Mouse (Mus musculus) midbrain, embryonic 16.5 days (tissue): ENCODE data around the gene Slc22a13. TPM values are rescaled to one million over a fixed set of nuclear protein-coding genes. Genes with fewer than 3 reads are reported as not detected.

Source experiments
- ATAC-seq: fragments of 200-750 bp; cut with Nextera tagmentation; 2 replicates; pipeline ENCODE4 v1.8.0; 2017; ENCODE audit warnings: moderate TSS enrichment
- H3K27ac ChIP-seq: fragments of 300-500 bp; sonication (generic); 2 replicates; pipeline ENCODE4 v1.5.1; 2014; ENCODE audit warnings: mild to moderate bottlenecking, low read length, mixed read lengths
- H3K27me3 ChIP-seq: fragments of 300-500 bp; sonication (generic); 2 replicates; pipeline ENCODE4 v1.6.1; 2014; ENCODE audit warnings: low read depth, low read length, mixed read lengths; ENCODE audit not compliant: control insufficient read depth, insufficient read depth
- H3K36me3 ChIP-seq: fragments of 300-500 bp; sonication (generic); 2 replicates; pipeline ENCODE4 v1.6.1; 2014; ENCODE audit warnings: mild to moderate bottlenecking, low read length, moderate library complexity, mixed read lengths; ENCODE audit not compliant: control insufficient read depth, insufficient read depth
- H3K4me1 ChIP-seq: fragments of 300-500 bp; sonication (generic); 2 replicates; pipeline ENCODE4 v1.6.1; 2014; ENCODE audit warnings: mild to moderate bottlenecking, low read length, mixed read lengths; ENCODE audit not compliant: control insufficient read depth, insufficient read depth
- H3K4me2 ChIP-seq: fragments of 300-500 bp; sonication (generic); 2 replicates; pipeline ENCODE4 v1.6.1; 2014; ENCODE audit warnings: mild to moderate bottlenecking, low read length, mixed read lengths
- H3K4me3 ChIP-seq: fragments of 300-500 bp; sonication (generic); 2 replicates; pipeline ENCODE4 v1.5.1; 2014; ENCODE audit warnings: low read depth, mild to moderate bottlenecking, low read length, moderate library complexity, mixed read lengths
- H3K9ac ChIP-seq: fragments of 300-500 bp; sonication (generic); 2 replicates; pipeline ENCODE4 v1.6.1; 2014; ENCODE audit warnings: low read depth, low read length, mixed read lengths
- H3K9me3 ChIP-seq: fragments of 300-500 bp; sonication (generic); replicated peaks from 2 replicates; pipeline ENCODE4 v1.6.1; 2014; ENCODE audit warnings: mild to moderate bottlenecking, low read length, mixed read lengths; ENCODE audit not compliant: control insufficient read depth, poor library complexity, severe bottlenecking
- WGBS: fragments of 180-500 bp; shearing (Covaris S2); extraction: QIAGEN DNeasy Blood & Tissue Kit; methylation state at CpG from one replicate; pipeline ENCODE4 v1.1.7; 2014; 5-methylcytosine and 5-hydroxymethylcytosine counted together
- polyA plus RNA-seq: library from polyadenylated mRNA; unstranded; fragments of >200 nt; fragmentation: Nextera tagmentation; extraction: Ambion mirVana; gene quantifications from 2 replicates; pipeline ENCODE4 v1.2.1, GENCODE M21; 2015

Gene Slc22a13
- polyA plus RNA-seq, 1 experiment from 2014 or later, result not detected

GRCm38 (mm10) chr9:119212996-119213395 lies 4.1 kb upstream of the Slc22a13 start:
- Histone ChIP-seq H3K9me3 (no peaks in the 10 kb centered on the region), H3K27ac (no peak overlapping the region), H3K4me2 (no peak overlapping the region), H3K27me3 (no peaks in the 10 kb centered on the region), H3K4me1 (no peaks in the 10 kb centered on the region), H3K4me3 (no peak overlapping the region), H3K36me3 (0 out of 2 replicates have a peak, but pooled peaks cover under 1% of the 10 kb centered on the region), H3K9ac (no peak overlapping the region)
- ATAC-seq, result no peak
- 77% methylated on average over 8 of the region's 8 CpGs for WGBS

- Histone ChIP-seq H3K36me3 (no peaks in the 10 kb centered on the region), H3K4me2 (no peak overlapping the region), H3K27me3 (no peaks in the 10 kb centered on the region), H3K27ac (no peak overlapping the region), H3K4me3 (no peak overlapping the region), H3K9me3 (peaks cover 2% of the 10 kb centered on the region; the same call in 1 of the 2 replicates), H3K9ac (no peak overlapping the region), H3K4me1 (no peaks in the 10 kb centered on the region)
- 91% methylated on average over 4 of the region's 4 CpGs for WGBS
- ATAC-seq, result no peak
These were observed 1.8 kb downstream of the Slc22a13 start for GRCm38 (mm10) chr9:119207113-119207512.

GRCm38 (mm10) chr9:119206666-119207065 lies 2.2 kb downstream of the Slc22a13 start:
- H3K27ac ChIP-seq, result no peak overlapping the region
- H3K9ac ChIP-seq, result no peak overlapping the region
- no peak overlapping the region for H3K4me3 ChIP-seq
- H3K9me3 ChIP-seq, result peaks cover 2% of the 10 kb centered on the region; the same call in 1 of the 2 replicates
- no peak overlapping the region for H3K4me2 ChIP-seq
- 67% methylated on average over 2 of the region's 2 CpGs for WGBS
- no peaks in the 10 kb centered on the region for H3K27me3 ChIP-seq
- no peaks in the 10 kb centered on the region for H3K4me1 ChIP-seq
- no peaks in the 10 kb centered on the region for H3K36me3 ChIP-seq
- no peak for ATAC-seq

GRCm38 (mm10) chr9:119205756-119206155 lies 3.1 kb downstream of the Slc22a13 start:
- Histone ChIP-seq H3K27ac (no peak overlapping the region), H3K27me3 (no peaks in the 10 kb centered on the region), H3K4me1 (no peaks in the 10 kb centered on the region), H3K4me2 (no peak overlapping the region), H3K36me3 (no peaks in the 10 kb centered on the region), H3K4me3 (no peak overlapping the region), H3K9ac (no peak overlapping the region), H3K9me3 (peaks cover 2% of the 10 kb centered on the region; the same call in 1 of the 2 replicates)
- 93% methylated on average over 5 of the region's 5 CpGs for WGBS
- ATAC-seq, result no peak

- peaks cover 2% of the 10 kb centered on the region; the same call in 1 of the 2 replicates for H3K9me3 ChIP-seq
These were observed 5.3 kb downstream of the Slc22a13 start for GRCm38 (mm10) chr9:119203617-119204016.

DNA sequence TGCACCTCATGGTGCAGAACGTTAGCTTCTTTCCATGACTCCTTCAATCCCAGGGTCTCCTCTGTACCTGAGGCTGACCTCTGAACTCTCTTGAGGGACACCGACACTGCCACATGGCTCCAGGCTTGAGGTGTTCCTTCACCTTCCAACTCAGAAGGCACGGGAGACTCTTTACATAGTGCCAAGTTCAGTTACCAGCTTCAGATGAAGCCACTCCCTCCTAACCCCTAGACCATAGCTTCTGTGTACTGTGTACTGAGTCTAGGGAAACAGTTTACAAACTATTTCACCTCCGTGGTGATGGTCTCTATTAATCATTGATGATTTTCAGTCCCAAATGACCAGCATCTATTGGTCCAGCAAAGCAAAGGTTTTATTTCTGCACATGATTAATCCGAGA lies 7.2 kb downstream of the Slc22a13 start:
- no peak overlapping the region for H3K4me2 ChIP-seq
- peaks cover 2% of the 10 kb centered on the region; the same call in 1 of the 2 replicates for H3K9me3 ChIP-seq
- H3K36me3 ChIP-seq, result no peaks in the 10 kb centered on the region
- no peaks in the 10 kb centered on the region for H3K27me3 ChIP-seq
- WGBS, result 87% methylated on average over 5 of the region's 5 CpGs
- no peak for ATAC-seq
- no peak overlapping the region for H3K27ac ChIP-seq
- no peak overlapping the region for H3K4me3 ChIP-seq
- H3K4me1 ChIP-seq, result no peaks in the 10 kb centered on the region
- H3K9ac ChIP-seq, result no peak overlapping the region

More at GRCm38 (mm10) chr9:119203617-119204016, 5.3 kb downstream of the Slc22a13 start:
- Histone ChIP-seq H3K27ac (no peak overlapping the region), H3K9ac (no peak overlapping the region), H3K4me3 (no peak overlapping the region), H3K4me1 (no peaks in the 10 kb centered on the region), H3K36me3 (no peaks in the 10 kb centered on the region), H3K27me3 (no peaks in the 10 kb centered on the region), H3K4me2 (no peak overlapping the region)
- ATAC-seq, result no peak
- 96% methylated on average over 9 of the region's 9 CpGs for WGBS

DNA sequence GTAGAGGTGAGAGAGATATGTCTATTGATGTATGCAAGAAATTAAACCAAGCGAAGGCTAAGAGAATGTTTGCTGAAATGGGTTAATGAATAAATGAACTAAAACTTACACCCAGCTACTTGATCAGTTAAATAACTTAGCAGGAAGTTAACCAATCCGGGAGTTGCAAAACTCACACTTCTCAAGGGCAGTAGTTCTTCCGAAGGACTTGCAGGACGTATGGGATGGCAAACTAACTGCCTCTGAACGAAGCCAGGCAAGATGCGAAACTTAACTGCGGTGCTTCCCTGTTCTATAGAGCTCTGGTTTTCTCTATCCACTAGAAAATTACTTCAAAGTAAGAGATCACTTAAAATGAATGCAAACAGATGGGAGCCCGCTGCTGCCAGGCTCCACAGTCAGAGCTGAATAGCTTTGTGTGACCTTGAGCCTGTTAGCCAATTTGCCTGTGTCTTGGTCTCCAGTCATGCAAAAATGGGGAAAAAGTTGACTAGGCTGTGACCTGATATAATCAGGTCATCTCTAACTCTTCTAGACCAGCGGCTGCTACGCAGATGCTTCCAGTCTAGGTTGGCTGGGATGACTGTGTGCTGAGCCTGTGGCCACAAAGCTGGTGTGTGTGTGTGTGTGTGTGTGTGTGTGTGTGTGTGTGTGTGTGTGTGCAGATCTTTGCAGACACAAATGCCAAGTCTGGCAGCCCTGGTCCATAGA lies 9.6 kb downstream of the Slc22a13 start:
- H3K36me3 ChIP-seq, result no peaks in the 10 kb centered on the region
- ATAC-seq, result no peak
- H3K27me3 ChIP-seq, result no peaks in the 10 kb centered on the region
- no peaks in the 10 kb centered on the region for H3K4me1 ChIP-seq
- H3K9ac ChIP-seq, result no peak overlapping the region
- peaks cover 2% of the 10 kb centered on the region; the same call in 1 of the 2 replicates for H3K9me3 ChIP-seq
- no peak overlapping the region for H3K4me3 ChIP-seq
- H3K4me2 ChIP-seq, result no peak overlapping the region
- WGBS, result 74% methylated on average over 10 of the region's 10 CpGs
- H3K27ac ChIP-seq, result no peak overlapping the region

DNA sequence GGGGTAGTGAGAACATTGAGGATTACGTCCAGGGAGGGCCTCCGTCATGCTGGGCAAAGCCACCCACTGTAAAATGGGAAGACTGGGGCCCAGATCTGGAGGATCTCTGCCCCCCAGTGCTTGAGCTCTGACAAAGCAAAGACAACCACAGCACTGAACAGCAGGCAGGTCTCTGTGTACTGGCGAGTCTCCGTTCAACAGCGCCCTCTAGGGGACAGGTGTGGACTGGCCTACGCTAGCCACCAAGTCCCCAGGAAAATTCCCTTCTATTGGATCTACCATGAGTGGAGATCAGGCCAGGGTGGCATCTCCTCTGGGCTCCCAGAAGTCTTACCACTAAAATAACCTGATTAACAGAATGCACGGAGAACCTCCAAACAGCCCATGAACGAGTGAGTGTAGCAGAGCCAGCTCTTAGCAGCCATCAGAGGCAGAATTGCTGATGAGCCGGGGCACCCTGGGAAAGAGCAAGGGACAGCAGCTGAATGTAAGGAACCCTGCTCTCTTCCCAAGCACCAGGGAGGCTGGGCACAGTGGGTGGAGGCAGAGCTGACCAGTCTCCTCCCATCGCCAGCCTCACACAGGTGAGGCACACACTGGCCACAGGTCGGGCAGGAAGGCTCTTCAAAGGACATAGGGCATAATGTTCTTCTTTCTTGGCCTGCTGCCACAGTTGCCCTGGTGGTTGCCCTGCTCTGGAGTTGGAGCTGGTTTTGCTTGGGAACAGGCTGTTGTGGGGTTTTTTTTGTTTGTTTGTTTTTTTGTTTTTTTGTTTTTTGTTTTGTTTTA lies 16.5 kb downstream of the Slc22a13 start:
- no peak overlapping the region for H3K27ac ChIP-seq
- no peaks in the 10 kb centered on the region for H3K4me1 ChIP-seq
- no peaks in the 10 kb centered on the region for H3K27me3 ChIP-seq
- 36% methylated on average over 11 of the region's 11 CpGs for WGBS
- no peaks in the 10 kb centered on the region for H3K9me3 ChIP-seq
- H3K4me2 ChIP-seq, result no peak overlapping the region
- H3K9ac ChIP-seq, result no peak overlapping the region
- no peak for ATAC-seq
- no peaks in the 10 kb centered on the region for H3K36me3 ChIP-seq
- no peak overlapping the region for H3K4me3 ChIP-seq

DNA sequence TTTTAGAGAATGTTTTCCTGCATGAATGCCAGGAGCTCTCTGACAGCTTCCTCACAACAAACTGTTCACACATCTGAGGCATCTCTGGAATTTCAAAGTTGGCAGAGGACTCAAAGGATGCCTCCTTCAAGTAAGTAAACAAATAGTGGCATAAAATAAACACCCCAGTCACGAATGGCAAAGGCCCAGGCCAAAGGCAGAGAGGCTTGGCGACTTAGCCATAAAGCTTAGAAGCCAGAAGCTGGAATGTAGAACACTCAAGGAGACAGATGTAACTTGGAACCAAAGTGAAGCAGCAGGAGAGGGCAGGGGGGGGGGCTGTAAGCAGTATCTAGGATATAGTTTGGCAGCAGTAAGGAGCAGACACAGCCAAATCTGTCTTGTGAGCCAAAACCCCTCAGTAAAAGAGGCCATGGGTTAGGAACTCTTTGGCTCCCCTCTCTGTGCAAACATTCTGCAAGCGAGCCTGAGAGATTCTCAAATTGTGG lies 27.6 kb downstream of the Slc22a13 start:
- Histone ChIP-seq H3K9me3 (no peaks in the 10 kb centered on the region), H3K4me1 (no peaks in the 10 kb centered on the region), H3K9ac (no peak overlapping the region), H3K4me3 (no peak overlapping the region), H3K4me2 (no peak overlapping the region), H3K27me3 (no peaks in the 10 kb centered on the region), H3K27ac (no peak overlapping the region), H3K36me3 (no peaks in the 10 kb centered on the region)
- no peak for ATAC-seq
- 64% methylated on average over 3 of the region's 3 CpGs for WGBS
